Mouse (Mus musculus) embryonic facial prominence, embryonic 12.5 days (tissue): ENCODE measurements around the gene Asic4. TPM values are rescaled to one million over a fixed set of nuclear protein-coding genes. Genes with fewer than 3 reads are reported as not detected.

Experiments
- ATAC-seq: fragments of 200-750 bp; cut with Nextera tagmentation; 2 replicates; pipeline ENCODE4 v1.8.0; 2017; ENCODE audit not compliant: insufficient number of reproducible peaks, insufficient read depth, low FRiP score, low TSS enrichment
- H3K27ac ChIP-seq: fragments of 300-500 bp; sonication (generic); 2 replicates; pipeline ENCODE4 v1.5.1; 2016; ENCODE audit warnings: mild to moderate bottlenecking
- H3K27me3 ChIP-seq: fragments of 300-500 bp; sonication (generic); 2 replicates; pipeline ENCODE4 v1.6.1; 2016; ENCODE audit warnings: mild to moderate bottlenecking, moderate library complexity
- H3K36me3 ChIP-seq: fragments of 300-500 bp; sonication (generic); 2 replicates; pipeline ENCODE4 v1.6.1; 2016; ENCODE audit warnings: mild to moderate bottlenecking
- H3K4me1 ChIP-seq: fragments of 300-500 bp; sonication (generic); 2 replicates; pipeline ENCODE4 v1.6.1; 2016
- H3K4me2 ChIP-seq: fragments of 300-500 bp; sonication (generic); replicated peaks from 2 replicates; pipeline ENCODE4 v1.6.1; 2016; ENCODE audit warnings: mild to moderate bottlenecking, moderate library complexity
- H3K4me3 ChIP-seq: fragments of 300-500 bp; sonication (generic); 2 replicates; pipeline ENCODE4 v1.5.1; 2016; ENCODE audit warnings: mild to moderate bottlenecking
- H3K9ac ChIP-seq: fragments of 300-500 bp; sonication (generic); 2 replicates; pipeline ENCODE4 v1.6.1; 2016; ENCODE audit warnings: mild to moderate bottlenecking, moderate library complexity
- H3K9me3 ChIP-seq: fragments of 300-500 bp; sonication (generic); 2 replicates; pipeline ENCODE4 v1.6.1; 2016; ENCODE audit warnings: mild to moderate bottlenecking, moderate library complexity
- WGBS: fragments of 180-500 bp; shearing (Covaris S2); methylation state at CpG from one replicate; pipeline ENCODE4 v1.1.7; 2016; 5-methylcytosine and 5-hydroxymethylcytosine counted together
- polyA plus RNA-seq: library from polyadenylated mRNA; unstranded; fragments of >200 nt; fragmentation: Nextera tagmentation; extraction: Ambion mirVana; gene quantifications from 2 replicates; pipeline ENCODE4 v1.2.1, GENCODE M21; 2016

Gene Asic4
- polyA plus RNA-seq, 1 experiment from 2014 or later, result 0.64 TPM

DNA sequence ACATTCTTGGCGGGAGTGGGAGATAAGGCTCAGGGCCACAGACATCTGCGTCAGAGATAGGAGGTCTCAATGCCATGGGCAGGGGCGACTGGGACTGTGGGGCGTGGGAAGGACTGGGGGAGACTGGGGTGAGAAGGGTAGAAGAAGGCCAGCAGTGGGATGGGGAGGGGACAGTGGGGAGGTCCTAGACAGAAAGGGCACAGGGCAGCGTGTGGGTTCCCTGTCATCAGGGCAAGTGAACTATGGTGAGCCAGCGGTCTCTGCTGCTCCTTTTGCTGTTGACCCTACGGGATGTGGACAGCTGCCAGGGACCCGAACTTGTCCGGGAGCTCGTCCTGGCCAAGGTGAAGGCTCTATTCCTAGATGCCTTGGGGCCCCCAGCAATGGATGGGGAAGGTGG is 56.8 kb downstream of the Asic4 start, which contains the start of gene Inha:
Gene Inha, plus strand, starts transcription at position 72 of the 400 bp plus-strand sequence.
- no peak for ATAC-seq
- 70% methylated on average over 10 of the region's 10 CpGs for WGBS
- Histone ChIP-seq H3K4me3 (peak within 1 kb of the TSS; percentile 87), H3K9me3 (no peaks in the 10 kb centered on the region), H3K9ac (peak within 1 kb of the TSS; percentile 95), H3K27ac (peak within 1 kb of the TSS; percentile 97), H3K36me3 (peaks cover 16% of the 10 kb centered on the region), H3K4me2 (peak within 1 kb of the TSS; percentile 93), H3K4me1 (peaks cover 34% of the 10 kb centered on the region), H3K27me3 (no peaks in the 10 kb centered on the region)

- ATAC-seq, result no peak
- Histone ChIP-seq H3K27me3 (no peaks in the 10 kb centered on the region), H3K9me3 (no peaks in the 10 kb centered on the region), H3K4me1 (peaks cover 24% of the 10 kb centered on the region), H3K4me2 (no peak overlapping the region), H3K27ac (no peak overlapping the region), H3K4me3 (no peak overlapping the region), H3K9ac (no peak overlapping the region), H3K36me3 (no peaks in the 10 kb centered on the region)
- WGBS, result 52% methylated on average over 20 of the region's 20 CpGs
These were observed 59.4 kb downstream of the Asic4 start for GRCm38 (mm10) chr1:75509586-75509985.

DNA sequence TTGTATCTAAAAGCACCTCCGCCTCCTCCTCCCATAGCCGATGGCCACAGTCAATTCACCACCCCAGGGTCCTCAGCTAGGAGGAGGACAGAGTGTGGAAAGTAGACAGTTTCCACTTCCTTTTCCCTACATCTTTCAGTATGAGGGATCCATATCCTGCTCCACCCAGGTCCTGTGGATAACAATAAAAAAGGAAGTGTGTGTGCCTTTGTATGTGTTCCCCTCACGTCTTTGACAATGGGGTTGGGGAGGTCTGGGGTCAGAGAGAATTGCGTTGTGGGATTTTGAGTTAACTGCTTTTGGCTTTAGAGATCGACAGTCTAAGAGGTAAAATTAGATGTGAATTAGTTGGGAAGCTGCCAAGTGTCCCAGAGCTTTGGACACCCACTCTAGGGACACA is 59.9 kb downstream of the Asic4 start:
- Histone ChIP-seq H3K27me3 (no peaks in the 10 kb centered on the region), H3K4me1 (peaks cover 18% of the 10 kb centered on the region), H3K36me3 (no peaks in the 10 kb centered on the region), H3K4me2 (no peak overlapping the region), H3K9ac (no peak overlapping the region), H3K4me3 (no peak overlapping the region), H3K27ac (no peak overlapping the region), H3K9me3 (no peaks in the 10 kb centered on the region)
- 74% methylated on average over 5 of the region's 5 CpGs for WGBS
- no peak for ATAC-seq

GRCm38 (mm10) chr1:75511437-75512210 is 61.4 kb downstream of the Asic4 start:
- Histone ChIP-seq H3K27me3 (no peaks in the 10 kb centered on the region), H3K27ac (peak overlapping the region; percentile 26; the same call in 1 of the 2 replicates), H3K4me3 (no peak overlapping the region), H3K9me3 (no peaks in the 10 kb centered on the region), H3K9ac (no peak overlapping the region), H3K36me3 (no peaks in the 10 kb centered on the region), H3K4me1 (peaks cover 16% of the 10 kb centered on the region), H3K4me2 (no peak overlapping the region)
- WGBS, result 43% methylated on average over 4 of the region's 4 CpGs
- ATAC-seq, result no peak

DNA sequence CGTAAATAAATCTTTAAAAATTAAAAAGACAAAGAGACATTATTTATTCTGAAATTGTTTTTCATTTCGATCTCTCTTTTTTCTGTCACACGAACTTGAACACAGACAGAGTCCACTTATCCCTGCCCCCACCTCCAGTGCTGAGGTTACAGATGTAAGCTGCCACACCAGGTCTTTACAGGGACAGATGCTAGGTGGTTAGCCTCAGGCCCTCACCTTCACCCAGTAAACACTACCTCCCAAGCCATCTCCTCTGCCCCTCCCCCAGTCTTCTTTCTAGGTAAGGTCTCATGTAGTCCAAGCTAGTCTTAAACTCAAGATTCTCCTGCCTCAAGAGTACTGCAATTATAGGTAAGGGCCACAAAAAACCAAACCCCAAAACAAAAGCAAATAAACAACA is 62.3 kb downstream of the Asic4 start:
- H3K27ac ChIP-seq, result no peak overlapping the region
- no peak overlapping the region for H3K9ac ChIP-seq
- no peak overlapping the region for H3K4me2 ChIP-seq
- H3K9me3 ChIP-seq, result no peaks in the 10 kb centered on the region
- no peaks in the 10 kb centered on the region for H3K27me3 ChIP-seq
- H3K4me3 ChIP-seq, result no peak overlapping the region
- ATAC-seq, result no peak
- H3K36me3 ChIP-seq, result no peaks in the 10 kb centered on the region
- WGBS, result 84% methylated on average over 3 of the region's 3 CpGs
- H3K4me1 ChIP-seq, result peaks cover 6% of the 10 kb centered on the region; the same call in 1 of the 2 replicates

DNA sequence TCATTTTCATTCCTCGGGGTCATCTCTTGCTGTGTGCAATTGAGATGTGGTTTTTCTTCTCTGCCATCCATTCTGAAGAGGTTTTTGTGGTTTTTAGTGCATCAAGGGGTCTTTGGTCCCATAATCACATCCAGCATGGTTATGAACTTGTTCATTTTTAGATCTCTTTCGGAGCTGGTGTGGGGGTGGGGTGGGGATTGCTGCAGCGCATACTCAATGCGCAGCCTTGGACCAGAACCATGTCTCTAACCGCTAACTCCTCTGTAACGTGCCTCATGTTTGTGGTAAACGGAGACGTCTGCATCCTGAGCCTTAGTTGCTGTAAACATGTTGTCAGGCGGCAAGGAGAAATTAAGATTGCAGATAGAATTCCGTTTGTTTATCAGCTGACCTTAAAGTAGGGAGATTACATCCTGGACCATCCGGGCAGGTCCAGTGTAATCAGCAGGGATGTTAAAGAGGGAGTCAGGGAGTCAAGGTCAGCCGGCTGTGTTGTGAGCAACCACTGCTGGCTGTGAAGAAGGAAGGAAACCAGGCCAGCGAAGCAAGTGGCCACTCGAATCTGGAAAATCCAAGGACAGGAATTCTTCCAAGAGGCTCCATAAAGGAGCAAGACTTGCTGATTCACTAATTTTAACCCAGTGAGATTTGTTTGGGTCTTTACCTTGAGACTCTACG is 66.6 kb downstream of the Asic4 start:
- H3K4me1 ChIP-seq, result peaks cover 5% of the 10 kb centered on the region; the same call in 1 of the 2 replicates
- no peaks in the 10 kb centered on the region for H3K27me3 ChIP-seq
- WGBS, result 67% methylated on average over 15 of the region's 15 CpGs
- no peaks in the 10 kb centered on the region for H3K9me3 ChIP-seq
- H3K4me3 ChIP-seq, result no peak overlapping the region
- H3K9ac ChIP-seq, result no peak overlapping the region
- no peak overlapping the region for H3K27ac ChIP-seq
- H3K4me2 ChIP-seq, result no peak overlapping the region
- ATAC-seq, result no peak
- no peaks in the 10 kb centered on the region for H3K36me3 ChIP-seq

DNA sequence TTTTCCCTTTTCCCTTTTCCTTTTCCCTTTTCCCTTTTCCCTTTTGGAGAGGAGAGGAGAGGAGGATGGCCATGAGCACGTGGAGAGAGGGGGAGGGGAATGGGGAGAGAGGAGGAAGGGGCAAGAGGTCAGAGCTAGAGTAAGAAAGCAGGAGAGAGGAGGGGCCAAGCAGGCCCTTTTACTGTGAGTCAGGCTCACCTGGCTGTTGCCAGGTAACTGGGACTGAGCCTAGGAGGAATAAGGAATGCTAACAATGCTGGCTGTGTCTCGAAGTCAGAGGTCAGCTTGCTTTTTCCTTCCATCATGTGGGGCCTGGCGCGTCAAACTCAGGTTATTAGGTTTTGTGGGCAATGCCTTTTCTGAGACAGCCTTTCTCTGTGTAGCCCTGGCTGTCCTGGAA is 67.7 kb downstream of the Asic4 start:
- Histone ChIP-seq H3K27ac (peak overlapping the region; percentile 67), H3K36me3 (no peaks in the 10 kb centered on the region), H3K4me1 (peaks cover 5% of the 10 kb centered on the region; the same call in 1 of the 2 replicates), H3K4me3 (no peak overlapping the region), H3K4me2 (no peak overlapping the region), H3K9ac (no peak overlapping the region), H3K27me3 (no peaks in the 10 kb centered on the region), H3K9me3 (no peaks in the 10 kb centered on the region)
- ATAC-seq, result no peak
- 47% methylated on average over 4 of the region's 4 CpGs for WGBS

GRCm38 (mm10) chr1:75518427-75518826 is 68.2 kb downstream of the Asic4 start:
- ATAC-seq, result no peak
- peak overlapping the region; percentile 67 for H3K27ac ChIP-seq

GRCm38 (mm10) chr1:75519576-75519975 is 69.3 kb downstream of the Asic4 start:
- Histone ChIP-seq H3K4me2 (no peak overlapping the region), H3K4me1 (peaks cover 5% of the 10 kb centered on the region; the same call in 1 of the 2 replicates), H3K4me3 (no peak overlapping the region), H3K27me3 (no peaks in the 10 kb centered on the region), H3K9ac (no peak overlapping the region), H3K9me3 (no peaks in the 10 kb centered on the region), H3K27ac (peak overlapping the region; percentile 67), H3K36me3 (no peaks in the 10 kb centered on the region)
- WGBS, result 70% methylated on average over 5 of the region's 5 CpGs
- ATAC-seq, result no peak

More at GRCm38 (mm10) chr1:75518427-75518826, 68.2 kb downstream of the Asic4 start:
- Histone ChIP-seq H3K4me3 (no peak overlapping the region), H3K27me3 (no peaks in the 10 kb centered on the region), H3K9ac (no peak overlapping the region), H3K9me3 (no peaks in the 10 kb centered on the region), H3K36me3 (no peaks in the 10 kb centered on the region), H3K4me1 (peaks cover 5% of the 10 kb centered on the region; the same call in 1 of the 2 replicates), H3K4me2 (no peak overlapping the region)
- 94% methylated on average over 4 of the region's 4 CpGs for WGBS

DNA sequence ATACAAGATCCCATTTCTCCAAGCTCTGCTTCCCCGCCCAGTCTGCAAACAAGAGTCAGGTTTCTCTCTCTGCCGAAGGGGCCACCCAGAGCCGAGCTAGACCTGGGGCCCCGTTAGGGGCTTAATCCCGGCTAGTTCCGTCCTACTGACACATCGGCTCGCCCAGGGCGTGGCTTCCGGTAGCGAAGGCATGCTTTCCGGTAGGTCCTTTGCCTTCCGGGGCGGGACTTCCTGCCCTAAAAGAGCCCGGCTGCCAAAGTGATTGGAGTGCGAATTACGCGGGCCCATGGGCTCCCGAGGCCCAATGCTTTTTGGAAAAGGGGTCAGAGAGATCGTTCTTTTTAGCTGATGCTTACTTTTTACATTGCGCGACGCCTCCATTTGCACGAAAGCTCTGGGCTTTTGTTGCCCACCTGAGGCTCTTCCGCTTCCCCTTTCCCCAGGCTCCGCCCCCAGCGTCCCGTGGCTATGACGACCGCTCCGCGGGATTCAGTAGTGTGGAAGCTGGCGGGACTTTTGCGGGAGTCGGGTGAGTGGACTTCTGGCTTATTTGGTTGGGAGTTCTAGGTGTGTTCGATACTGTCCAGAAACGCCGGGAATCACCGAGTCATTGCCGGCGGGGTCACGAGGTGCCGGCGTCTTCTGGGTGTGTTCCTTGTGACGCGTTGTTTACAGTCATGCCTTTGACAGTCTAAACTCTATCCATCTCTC is 71.2 kb downstream of the Asic4 start, which contains the start of gene Stk11ip:
Gene Stk11ip, plus strand, starts transcription at position 209 of the 711 bp plus-strand sequence.
- WGBS, result under 1% methylated on average over 46 of the region's 46 CpGs
- peak within 1 kb of the TSS; percentile 66 for H3K4me2 ChIP-seq
- peaks cover 5% of the 10 kb centered on the region; the same call in 1 of the 2 replicates for H3K4me1 ChIP-seq
- H3K4me3 ChIP-seq, result peak within 1 kb of the TSS; percentile 66
- no peaks in the 10 kb centered on the region for H3K9me3 ChIP-seq
- H3K27me3 ChIP-seq, result no peaks in the 10 kb centered on the region
- peak; percentile 94 for ATAC-seq
- H3K36me3 ChIP-seq, result 0 out of 2 replicates have a peak, but pooled peaks cover 11% of the 10 kb centered on the region
- H3K9ac ChIP-seq, result peak within 1 kb of the TSS; percentile 44
- peak within 1 kb of the TSS; percentile 95 for H3K27ac ChIP-seq
